Mouse (Mus musculus): ENCODE data around the gene Als2cr12. TPM values are rescaled to one million over a fixed set of nuclear protein-coding genes. Genes with fewer than 3 reads are reported as not detected.

The Als2cr12 gene
- polyA plus RNA-seq, 1 experiment = 0.16 TPM

DNA sequence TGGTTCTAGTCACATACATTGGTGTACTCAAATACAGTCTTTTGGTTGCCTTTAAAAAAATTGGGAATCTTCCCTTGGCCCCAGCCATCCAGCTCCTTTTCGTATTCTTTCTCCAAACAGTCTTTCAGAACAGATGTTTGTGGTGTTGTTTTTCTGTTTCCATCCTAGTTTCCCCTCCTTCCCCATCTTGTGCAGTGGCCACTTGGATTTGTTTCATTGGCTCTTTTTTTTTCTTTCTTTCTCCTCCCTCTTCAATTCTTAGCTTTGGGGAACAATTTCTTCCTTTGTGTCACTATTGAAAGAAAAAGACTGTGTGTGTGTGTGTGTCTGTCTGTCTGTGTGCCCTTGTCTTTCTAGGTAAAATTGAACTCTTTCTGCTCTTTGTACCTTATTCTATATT, 18.6 kb upstream of the Als2cr12 start:
- H3K4me3 ChIP-seq (ENCODE audit: control insufficient read depth, insufficient read depth, low read length) = peak overlapping the region; percentile 49; the same call in 1 of the 2 replicates
- WGBS = 17% methylated on average over 1 of the region's 1 CpGs

DNA sequence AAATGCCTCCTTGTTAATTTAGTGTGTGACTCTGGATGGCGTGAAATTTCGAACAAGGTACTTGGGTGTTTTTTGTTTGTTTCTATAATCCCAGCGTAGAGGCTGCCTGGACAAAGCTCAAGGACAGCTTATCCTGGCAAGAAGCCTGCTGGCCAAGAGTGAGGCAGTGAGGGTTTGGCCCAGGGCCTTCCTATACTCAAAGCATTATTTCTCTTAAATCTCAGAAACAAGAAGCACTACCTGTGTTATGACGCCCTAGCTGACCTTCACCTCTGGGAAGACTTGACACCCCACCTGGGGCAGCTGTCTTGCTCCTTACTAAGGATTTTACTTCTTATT, 18.1 kb upstream of the Als2cr12 start:
- H3K27ac ChIP-seq (ENCODE audit: control insufficient read depth, insufficient read depth, low read length) = peak overlapping the region; percentile 95
- peak overlapping the region; percentile 49 for H3K4me3 ChIP-seq (ENCODE audit: control insufficient read depth, insufficient read depth, low read length)
- H3K36me3 ChIP-seq (ENCODE audit: control insufficient read depth, insufficient read depth, low read length) = peaks cover 29% of the 10 kb centered on the region
- 26% methylated on average over 4 of the region's 4 CpGs for WGBS
- peak; percentile 21 for DNase-seq
- peaks cover 16% of the 10 kb centered on the region for H3K4me1 ChIP-seq (replicated peaks; ENCODE audit: control insufficient read depth, insufficient read depth, low read length)
- no peak for TF ChIP-seq CTCF (IDR thresholded peaks at IDR 0.05; ENCODE audit: borderline replicate concordance, control insufficient read depth, extremely low read depth, insufficient read depth, low read length, poor library complexity)
- TF ChIP-seq POLR2A (IDR thresholded peaks at IDR 0.05; ENCODE audit: control insufficient read depth, extremely low read depth, insufficient read depth, low read length, poor library complexity) = no peak
- H3K27me3 ChIP-seq (ENCODE audit: control insufficient read depth, insufficient read depth, low read length) = no peaks in the 10 kb centered on the region

More for the DNA sequence above, 18.6 kb upstream of the Als2cr12 start:
- no peak for DNase-seq
- no peak for TF ChIP-seq CTCF (IDR thresholded peaks at IDR 0.05; ENCODE audit: borderline replicate concordance, control insufficient read depth, extremely low read depth, insufficient read depth, low read length, poor library complexity)
- no peak for TF ChIP-seq POLR2A (IDR thresholded peaks at IDR 0.05; ENCODE audit: control insufficient read depth, extremely low read depth, insufficient read depth, low read length, poor library complexity)
- H3K4me1 ChIP-seq (replicated peaks; ENCODE audit: control insufficient read depth, insufficient read depth, low read length) = peaks cover 20% of the 10 kb centered on the region
- H3K27ac ChIP-seq (ENCODE audit: control insufficient read depth, insufficient read depth, low read length) = peak overlapping the region; percentile 95
- H3K27me3 ChIP-seq (ENCODE audit: control insufficient read depth, insufficient read depth, low read length) = no peaks in the 10 kb centered on the region
- H3K36me3 ChIP-seq (ENCODE audit: control insufficient read depth, insufficient read depth, low read length) = peaks cover 29% of the 10 kb centered on the region

DNA sequence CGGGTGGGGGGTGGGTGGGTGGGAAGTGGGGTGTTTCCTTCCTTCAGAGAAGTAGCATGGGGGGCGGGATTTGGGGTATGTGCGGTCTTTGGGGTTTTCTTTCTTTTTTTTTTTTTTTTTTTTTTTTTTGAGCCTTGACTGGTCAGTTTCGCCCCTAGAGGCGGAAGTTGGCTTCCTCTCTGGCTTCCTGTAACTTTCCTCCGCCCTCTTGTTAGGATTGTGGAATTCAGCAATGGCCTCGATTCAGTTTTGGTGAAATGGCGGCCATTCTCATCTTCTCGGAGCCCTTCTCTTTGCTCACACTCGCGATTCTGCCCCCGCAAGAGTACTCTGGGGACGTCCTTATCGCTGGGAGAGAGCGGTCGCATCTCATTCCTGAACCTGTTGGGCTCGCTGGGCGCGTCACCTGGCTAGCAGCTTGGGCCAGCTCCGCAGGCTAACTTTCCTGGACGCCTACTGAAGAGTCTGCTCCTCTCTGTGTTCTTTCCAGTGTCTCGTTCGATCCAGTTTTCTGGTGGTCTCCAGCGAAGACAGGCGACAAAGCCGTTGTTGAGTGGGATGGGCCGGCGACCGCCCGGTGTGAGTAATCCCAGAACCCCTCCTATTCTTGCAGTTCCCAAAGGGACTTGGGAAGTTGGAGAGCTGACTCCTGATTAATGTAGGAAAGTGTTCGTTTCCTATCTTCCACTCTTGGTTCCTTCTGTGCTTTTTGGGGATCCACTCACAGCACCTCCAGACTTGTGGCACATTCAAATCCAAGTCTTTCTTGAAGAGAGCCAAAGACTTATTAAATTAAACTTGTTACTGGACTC, 17.5 kb upstream of the Als2cr12 start:
- H3K27me3 ChIP-seq (ENCODE audit: control insufficient read depth, insufficient read depth, low read length) = no peaks in the 10 kb centered on the region
- peak; percentile 50 for DNase-seq
- H3K4me3 ChIP-seq (ENCODE audit: control insufficient read depth, insufficient read depth, low read length) = peak overlapping the region; percentile 99
- H3K4me1 ChIP-seq (replicated peaks; ENCODE audit: control insufficient read depth, insufficient read depth, low read length) = peaks cover 11% of the 10 kb centered on the region
- peak overlapping the region; percentile 95 for H3K27ac ChIP-seq (ENCODE audit: control insufficient read depth, insufficient read depth, low read length)
- TF ChIP-seq CTCF (IDR thresholded peaks at IDR 0.05; ENCODE audit: borderline replicate concordance, control insufficient read depth, extremely low read depth, insufficient read depth, low read length, poor library complexity) (0 out of 2 replicates have a peak, but pooled peaks have one; percentile 20), POLR2A (IDR thresholded peaks at IDR 0.05; ENCODE audit: control insufficient read depth, extremely low read depth, insufficient read depth, low read length, poor library complexity) (no peak)
- WGBS = 2% methylated on average over 31 of the region's 31 CpGs
- H3K36me3 ChIP-seq (ENCODE audit: control insufficient read depth, insufficient read depth, low read length) = peaks cover 29% of the 10 kb centered on the region

- peak; percentile 56 for DNase-seq
- WGBS = 0% methylated on average over 16 of the region's 17 CpGs
Observed at GRCm38 (mm10) chr1:58712076-58713061, 16.6 kb upstream of the Als2cr12 start.

GRCm38 (mm10) chr1:58711365-58712016, 15.7 kb upstream of the Als2cr12 start, which contains the start of gene Cflar:
Cflar (plus strand) TSS chr1:58711508.
- Histone ChIP-seq H3K4me1 (replicated peaks; ENCODE audit: control insufficient read depth, insufficient read depth, low read length) (peaks cover 4% of the 10 kb centered on the region), H3K27me3 (ENCODE audit: control insufficient read depth, insufficient read depth, low read length) (no peaks in the 10 kb centered on the region), H3K27ac (ENCODE audit: control insufficient read depth, insufficient read depth, low read length) (peak within 1 kb of the TSS; percentile 99), H3K4me3 (ENCODE audit: control insufficient read depth, insufficient read depth, low read length) (peak within 1 kb of the TSS; percentile 90), H3K36me3 (ENCODE audit: control insufficient read depth, insufficient read depth, low read length) (peaks cover 17% of the 10 kb centered on the region)
- TF ChIP-seq CTCF (IDR thresholded peaks at IDR 0.05; ENCODE audit: borderline replicate concordance, control insufficient read depth, extremely low read depth, insufficient read depth, low read length, poor library complexity) (no peak), POLR2A (IDR thresholded peaks at IDR 0.05; ENCODE audit: control insufficient read depth, extremely low read depth, insufficient read depth, low read length, poor library complexity) (peak; percentile 53; the same call in 1 of the 2 replicates)
- WGBS = under 1% methylated on average over 45 of the region's 45 CpGs
- peak; percentile 76 for DNase-seq

More at GRCm38 (mm10) chr1:58712076-58713061, 16.6 kb upstream of the Als2cr12 start:
- peak overlapping the region; percentile 99 for H3K27ac ChIP-seq (ENCODE audit: control insufficient read depth, insufficient read depth, low read length)
- H3K4me1 ChIP-seq (replicated peaks; ENCODE audit: control insufficient read depth, insufficient read depth, low read length) = peaks cover 8% of the 10 kb centered on the region
- peaks cover 23% of the 10 kb centered on the region for H3K36me3 ChIP-seq (ENCODE audit: control insufficient read depth, insufficient read depth, low read length)
- H3K4me3 ChIP-seq (ENCODE audit: control insufficient read depth, insufficient read depth, low read length) = peak overlapping the region; percentile 90
- H3K27me3 ChIP-seq (ENCODE audit: control insufficient read depth, insufficient read depth, low read length) = no peaks in the 10 kb centered on the region
- TF ChIP-seq CTCF (IDR thresholded peaks at IDR 0.05; ENCODE audit: borderline replicate concordance, control insufficient read depth, extremely low read depth, insufficient read depth, low read length, poor library complexity) (no peak), POLR2A (IDR thresholded peaks at IDR 0.05; ENCODE audit: control insufficient read depth, extremely low read depth, insufficient read depth, low read length, poor library complexity) (no peak)

Data from thymus, adult 2 months (tissue).